Mouse (Mus musculus) heart, adult 18-20 months (tissue): ENCODE measurements around the gene Adamts7. TPM values are rescaled to one million over a fixed set of nuclear protein-coding genes. Genes with fewer than 3 reads are reported as not detected.

Experiments
- DNase-seq, 2 experiments: peaks; one replicate each; pipeline ENCODE4 v3.0.0; 2021 to 2022; ENCODE audit warnings: mixed read lengths in 1 of 2
- total RNA-seq, 2 experiments: library from RNA; stranded (reverse); gene quantifications; 2 replicates each; pipeline ENCODE4 v1.2.3; 2021

The Adamts7 gene
- total RNA-seq, 2 experiments from 2014 or later = 7.6 to 8.4 TPM

- no peak for DNase-seq
Observed at GRCm38 (mm10) chr9:90197866-90198383, 35.1 kb downstream of the Adamts7 start.

- peak; percentile 92 to 93 for DNase-seq
Observed at GRCm38 (mm10) chr9:90198531-90199449, 35.9 kb downstream of the Adamts7 start.

GRCm38 (mm10) chr9:90199611-90200010 lies 36.7 kb downstream of the Adamts7 start:
- DNase-seq = no peak

GRCm38 (mm10) chr9:90200501-90200900 lies 37.6 kb downstream of the Adamts7 start:
- no peak for DNase-seq

GRCm38 (mm10) chr9:90201096-90201495 lies 38.2 kb downstream of the Adamts7 start:
- DNase-seq = no peak

GRCm38 (mm10) chr9:90201541-90201940 lies 38.7 kb downstream of the Adamts7 start:
- DNase-seq = no peak

- DNase-seq = no peak
Observed at GRCm38 (mm10) chr9:90203233-90203632, 40.4 kb downstream of the Adamts7 start.

- DNase-seq = no peak
Observed at GRCm38 (mm10) chr9:90204396-90204915, 41.6 kb downstream of the Adamts7 start.

- DNase-seq = peak; percentile 79 to 95
Observed at GRCm38 (mm10) chr9:90206500-90206899, 43.6 kb downstream of the Adamts7 start.

- no peak for DNase-seq
Observed at GRCm38 (mm10) chr9:90207808-90208207, 44.9 kb downstream of the Adamts7 start.

- no peak for DNase-seq
Observed at GRCm38 (mm10) chr9:90208655-90209054, 45.8 kb downstream of the Adamts7 start.

- no peak for DNase-seq
Observed at GRCm38 (mm10) chr9:90213127-90213526, 50.3 kb downstream of the Adamts7 start.

- no peak for DNase-seq
Observed at GRCm38 (mm10) chr9:90216259-90217001, 53.6 kb downstream of the Adamts7 start.

GRCm38 (mm10) chr9:90217501-90217900 lies 54.6 kb downstream of the Adamts7 start:
- DNase-seq = no peak

GRCm38 (mm10) chr9:90222275-90222674 lies 59.4 kb downstream of the Adamts7 start:
- no peak for DNase-seq

- peak; percentile 60 to 67 for DNase-seq
Observed at GRCm38 (mm10) chr9:90226081-90226741, 63.3 kb downstream of the Adamts7 start.

GRCm38 (mm10) chr9:90226742-90227096 lies 63.9 kb downstream of the Adamts7 start:
- no peak for DNase-seq

- DNase-seq = peak; percentile 45 to 50
Observed at GRCm38 (mm10) chr9:90227171-90227570, 64.3 kb downstream of the Adamts7 start.

GRCm38 (mm10) chr9:90232781-90233690 lies 70.2 kb downstream of the Adamts7 start:
- no peak for DNase-seq

GRCm38 (mm10) chr9:90233906-90234419 lies 71.1 kb downstream of the Adamts7 start:
- no peak for DNase-seq

- DNase-seq = no peak
Observed at GRCm38 (mm10) chr9:90234786-90235185, 71.9 kb downstream of the Adamts7 start.
